Mouse (Mus musculus) MN1 (cell line): ENCODE data around the gene Lrp8.

Source experiments
- DNase-seq: peaks from one replicate; pipeline ENCODE4 v3.0.0-alpha.2; 2016; ENCODE audit warnings: low spot score

Lrp8 gene

GRCm38 (mm10) chr4:107923145-107923802, 121.2 kb downstream of the Lrp8 start, which contains the start of gene Cpt2:
Gene Cpt2 (minus strand): TSS chr4:107923610.
- peak; percentile 92 for DNase-seq

DNA sequence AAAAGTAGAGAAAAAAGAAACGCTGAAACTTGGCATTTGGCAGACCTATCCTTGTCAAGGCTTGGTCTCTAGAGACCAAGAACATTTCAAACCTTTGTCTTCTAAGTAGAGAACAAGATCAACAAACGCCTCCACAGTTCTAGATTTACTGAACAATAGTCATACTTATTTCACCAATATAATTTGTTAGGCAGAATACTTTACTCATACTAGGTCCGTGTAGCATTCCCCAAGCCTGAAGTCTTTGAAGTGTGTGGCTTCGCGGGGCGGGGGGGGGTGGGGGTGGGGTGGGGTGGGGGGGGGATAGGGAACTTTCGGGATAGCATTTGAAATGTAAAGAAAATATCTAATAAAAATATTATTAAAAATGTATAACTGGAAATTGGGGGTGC, 121.7 kb downstream of the Lrp8 start:
- no peak for DNase-seq
